Mouse (Mus musculus) stomach, embryonic 14.5 days (tissue): ENCODE results near the gene Pycard. TPM values are rescaled to one million over a fixed set of nuclear protein-coding genes. Genes with fewer than 3 reads are reported as not detected.
"Not testable (repeated sequence)": the region's sequence is repeated elsewhere in the genome, so short reads cannot be mapped to it uniquely, and the experiment has no call there.

ENCODE experiments used
- ATAC-seq: fragments of 200-750 bp; cut with Nextera tagmentation; 2 replicates; pipeline ENCODE4 v1.8.0; 2017; ENCODE audit warnings: low read depth, moderate TSS enrichment; ENCODE audit not compliant: insufficient number of reproducible peaks, insufficient read depth, low FRiP score
- H3K27ac ChIP-seq: fragments of 300-500 bp; sonication (generic); 2 replicates; pipeline ENCODE4 v1.5.1; 2014; ENCODE audit warnings: mild to moderate bottlenecking, low read length, moderate library complexity, mixed read lengths
- H3K27me3 ChIP-seq: fragments of 300-500 bp; sonication (generic); 2 replicates; pipeline ENCODE4 v1.6.1; 2014; ENCODE audit warnings: low read length, control low read depth, mixed read lengths; ENCODE audit not compliant: control insufficient read depth, insufficient read depth
- H3K36me3 ChIP-seq: fragments of 300-500 bp; sonication (generic); 2 replicates; pipeline ENCODE4 v1.6.1; 2014; ENCODE audit warnings: mild to moderate bottlenecking, control low read depth, low read length, moderate library complexity, mixed read lengths; ENCODE audit not compliant: control insufficient read depth, insufficient read depth
- H3K4me1 ChIP-seq: fragments of 300-500 bp; sonication (generic); 2 replicates; pipeline ENCODE4 v1.6.1; 2014; ENCODE audit warnings: low read length, control low read depth, mixed read lengths; ENCODE audit not compliant: control insufficient read depth, insufficient read depth
- H3K4me2 ChIP-seq: fragments of 300-500 bp; sonication (generic); replicated peaks from 2 replicates; pipeline ENCODE4 v1.6.1; 2014; ENCODE audit warnings: low read depth, low read length, control low read depth
- H3K4me3 ChIP-seq: fragments of 300-500 bp; sonication (generic); 2 replicates; pipeline ENCODE4 v1.5.1; 2014; ENCODE audit warnings: low read depth, low read length, control low read depth
- H3K9ac ChIP-seq: fragments of 300-500 bp; sonication (generic); replicated peaks from 2 replicates; pipeline ENCODE4 v1.6.1; 2014; ENCODE audit warnings: low read depth, mild to moderate bottlenecking, control low read depth, low read length, moderate library complexity, mixed read lengths
- H3K9me3 ChIP-seq: fragments of 300-500 bp; sonication (generic); 2 replicates; pipeline ENCODE4 v1.6.1; 2016; ENCODE audit warnings: low read depth, low read length, control low read depth; ENCODE audit not compliant: control insufficient read depth
- WGBS: fragments of 180-500 bp; shearing (Covaris S2); extraction: QIAGEN DNeasy Blood & Tissue Kit; methylation state at CpG from one replicate; pipeline ENCODE4 v1.1.7; 2014; 5-methylcytosine and 5-hydroxymethylcytosine counted together
- polyA plus RNA-seq: library from polyadenylated mRNA; unstranded; fragments of >200 nt; fragmentation: Nextera tagmentation; extraction: Ambion mirVana; gene quantifications from 2 replicates; pipeline ENCODE4 v1.2.1, GENCODE M21; 2014

The Pycard gene
- 71.4 and 74.6 TPM in 2 replicates for polyA plus RNA-seq

GRCm38 (mm10) chr7:127993341-127993977 is at the start of gene Pycard:
Pycard (minus strand) TSS chr7:127993867.
- Histone ChIP-seq H3K27me3 (no peaks in the 10 kb centered on the region), H3K9ac (0 out of 2 replicates have a peak within 1 kb of the TSS, but pooled peaks have one; percentile 2), H3K27ac (peak within 1 kb of the TSS; percentile 53; the same call in 1 of the 2 replicates), H3K9me3 (no peaks in the 10 kb centered on the region), H3K4me2 (peak within 1 kb of the TSS; percentile 45), H3K4me3 (peak within 1 kb of the TSS; percentile 23), H3K36me3 (peaks cover 14% of the 10 kb centered on the region), H3K4me1 (no peaks in the 10 kb centered on the region)
- WGBS, result 7% methylated on average over 18 of the region's 18 CpGs
- peak; percentile 72 for ATAC-seq

GRCm38 (mm10) chr7:128042161-128042820 is 48.6 kb upstream of the Pycard start:
- H3K4me2 ChIP-seq, H3K27me3 ChIP-seq, H3K36me3 ChIP-seq, H3K4me3 ChIP-seq, H3K9me3 ChIP-seq, H3K9ac ChIP-seq, ATAC-seq, H3K4me1 ChIP-seq, H3K27ac ChIP-seq: not testable (repeated sequence)
- 82% methylated on average over 14 of the region's 15 CpGs for WGBS

- Histone ChIP-seq H3K9me3 (no peaks in the 10 kb centered on the region), H3K36me3 (no peaks in the 10 kb centered on the region), H3K27ac (no peak overlapping the region), H3K9ac (no peak overlapping the region), H3K4me3 (no peak overlapping the region), H3K4me2 (no peak overlapping the region), H3K4me1 (no peaks in the 10 kb centered on the region), H3K27me3 (no peaks in the 10 kb centered on the region)
- no peak for ATAC-seq
- 89% methylated on average over 4 of the region's 4 CpGs for WGBS
Measured at GRCm38 (mm10) chr7:128033616-128034015, 39.9 kb upstream of the Pycard start.

GRCm38 (mm10) chr7:128032989-128033293 is 39.3 kb upstream of the Pycard start:
- WGBS, result 95% methylated on average over 3 of the region's 3 CpGs
- no peak for ATAC-seq

GRCm38 (mm10) chr7:128032290-128032988 is 38.8 kb upstream of the Pycard start:
- no peak overlapping the region for H3K4me2 ChIP-seq
- H3K4me3 ChIP-seq, result no peak overlapping the region
- H3K9me3 ChIP-seq, result no peaks in the 10 kb centered on the region
- H3K9ac ChIP-seq, result no peak overlapping the region
- peak overlapping the region; percentile 58; the same call in 1 of the 2 replicates for H3K27ac ChIP-seq
- H3K4me1 ChIP-seq, result no peaks in the 10 kb centered on the region
- no peaks in the 10 kb centered on the region for H3K27me3 ChIP-seq
- no peaks in the 10 kb centered on the region for H3K36me3 ChIP-seq
- ATAC-seq, result peak; percentile 53; the same call in 1 of the 2 replicates
- 86% methylated on average over 5 of the region's 5 CpGs for WGBS

More at GRCm38 (mm10) chr7:128032989-128033293, 39.3 kb upstream of the Pycard start:
- Histone ChIP-seq H3K4me2 (no peak overlapping the region), H3K4me1 (no peaks in the 10 kb centered on the region), H3K36me3 (no peaks in the 10 kb centered on the region), H3K27me3 (no peaks in the 10 kb centered on the region), H3K27ac (no peak overlapping the region), H3K9ac (no peak overlapping the region), H3K9me3 (no peaks in the 10 kb centered on the region), H3K4me3 (no peak overlapping the region)

- ATAC-seq, result peak; percentile 81
- Histone ChIP-seq H3K4me1 (no peaks in the 10 kb centered on the region), H3K9ac (no peak overlapping the region), H3K4me2 (no peak overlapping the region), H3K27me3 (no peaks in the 10 kb centered on the region), H3K27ac (peak overlapping the region; percentile 58; the same call in 1 of the 2 replicates), H3K4me3 (no peak overlapping the region), H3K9me3 (no peaks in the 10 kb centered on the region), H3K36me3 (no peaks in the 10 kb centered on the region)
- 35% methylated on average over 9 of the region's 9 CpGs for WGBS
Measured at GRCm38 (mm10) chr7:128031403-128031976, 37.8 kb upstream of the Pycard start.

GRCm38 (mm10) chr7:128025381-128025780 is 31.7 kb upstream of the Pycard start:
- Histone ChIP-seq H3K27me3 (no peaks in the 10 kb centered on the region), H3K36me3 (no peaks in the 10 kb centered on the region), H3K9me3 (no peaks in the 10 kb centered on the region), H3K9ac (no peak overlapping the region), H3K4me3 (no peak overlapping the region), H3K4me1 (no peaks in the 10 kb centered on the region), H3K27ac (no peak overlapping the region), H3K4me2 (no peak overlapping the region)
- no peak for ATAC-seq
- WGBS, result 74% methylated on average over 4 of the region's 4 CpGs

GRCm38 (mm10) chr7:128024932-128025331 is 31.3 kb upstream of the Pycard start:
- Histone ChIP-seq H3K9me3 (no peaks in the 10 kb centered on the region), H3K36me3 (no peaks in the 10 kb centered on the region), H3K27me3 (no peaks in the 10 kb centered on the region), H3K27ac (no peak overlapping the region), H3K9ac (no peak overlapping the region), H3K4me3 (no peak overlapping the region), H3K4me2 (no peak overlapping the region), H3K4me1 (no peaks in the 10 kb centered on the region)
- 82% methylated on average over 4 of the region's 4 CpGs for WGBS
- no peak for ATAC-seq
